Mouse (Mus musculus): ENCODE measurements around the gene Prpf31. TPM values are rescaled to one million over a fixed set of nuclear protein-coding genes. Genes with fewer than 3 reads are reported as not detected.

Gene Prpf31
- total RNA-seq (2023) = 65.7 TPM

DNA sequence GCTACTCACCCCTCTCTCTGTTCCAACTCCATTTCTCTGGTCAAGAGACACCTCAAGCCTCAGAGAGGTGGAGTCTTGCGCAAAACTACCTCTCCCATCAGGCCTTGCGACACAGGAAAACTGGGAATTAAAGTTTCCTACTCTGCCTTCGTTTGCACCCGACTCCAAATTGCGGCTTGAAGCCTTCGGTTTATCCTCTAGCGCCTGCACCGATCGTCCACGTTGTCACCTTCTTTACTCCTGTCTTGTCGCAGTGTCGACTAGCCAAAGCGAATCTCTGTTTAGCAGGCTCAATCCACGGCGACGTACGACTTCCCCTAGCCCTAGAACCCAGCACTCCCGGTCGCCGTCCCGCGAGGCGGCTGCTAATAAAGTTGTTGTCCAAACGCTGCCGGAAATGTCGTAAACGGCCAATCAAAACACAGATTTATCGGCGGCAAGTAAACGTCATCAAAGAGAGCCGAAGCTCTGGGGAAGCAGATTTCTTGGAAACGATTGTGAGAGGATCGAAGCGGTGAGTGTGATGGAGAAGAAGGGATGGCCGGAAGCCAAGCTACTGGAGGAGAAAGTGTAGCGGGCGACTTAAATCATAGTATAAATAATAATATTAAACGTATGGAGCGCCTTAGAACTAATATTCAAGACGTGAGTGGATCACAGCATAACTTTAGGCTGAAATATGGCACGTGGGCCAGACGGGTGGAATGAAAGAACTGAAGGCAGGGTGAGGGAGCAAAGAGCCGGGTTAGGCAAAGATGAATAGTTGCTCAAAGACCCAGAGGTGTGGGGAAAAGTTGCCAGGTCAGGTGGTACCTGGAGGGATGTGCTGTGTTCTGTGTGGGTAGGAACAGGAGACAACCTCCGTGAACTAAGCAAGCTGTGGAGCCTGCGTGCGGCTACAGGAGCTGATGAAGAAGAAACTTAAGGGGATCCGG, at the start of gene Prpf31, which contains the start of gene Tfpt:
TSS of gene Prpf31 (plus strand) at position 443 of the 935 bp plus-strand sequence.
TSS of gene Tfpt (minus strand) at position 387 of the 935 bp plus-strand sequence.

DNA sequence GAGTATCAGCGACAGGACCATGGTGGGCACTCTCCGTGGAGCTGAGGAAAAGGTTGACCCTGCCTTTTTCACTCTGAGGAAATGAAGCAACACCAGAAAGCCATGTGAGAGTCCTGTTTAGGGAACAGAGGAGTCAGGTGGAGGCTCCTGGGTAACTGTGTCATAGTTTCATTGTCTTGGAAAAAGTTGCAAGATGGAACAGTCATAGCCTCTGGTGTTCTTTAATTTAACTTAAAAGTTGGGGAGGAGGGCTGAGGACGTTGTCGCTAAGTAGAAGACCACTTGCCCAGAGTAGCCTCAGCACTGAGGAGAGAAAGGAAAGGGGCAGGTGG, 13.8 kb upstream of the Prpf31 start, which contains the start of gene Oscar:
TSS of gene Oscar (minus strand) at position 101 of the 332 bp plus-strand sequence.

DNA sequence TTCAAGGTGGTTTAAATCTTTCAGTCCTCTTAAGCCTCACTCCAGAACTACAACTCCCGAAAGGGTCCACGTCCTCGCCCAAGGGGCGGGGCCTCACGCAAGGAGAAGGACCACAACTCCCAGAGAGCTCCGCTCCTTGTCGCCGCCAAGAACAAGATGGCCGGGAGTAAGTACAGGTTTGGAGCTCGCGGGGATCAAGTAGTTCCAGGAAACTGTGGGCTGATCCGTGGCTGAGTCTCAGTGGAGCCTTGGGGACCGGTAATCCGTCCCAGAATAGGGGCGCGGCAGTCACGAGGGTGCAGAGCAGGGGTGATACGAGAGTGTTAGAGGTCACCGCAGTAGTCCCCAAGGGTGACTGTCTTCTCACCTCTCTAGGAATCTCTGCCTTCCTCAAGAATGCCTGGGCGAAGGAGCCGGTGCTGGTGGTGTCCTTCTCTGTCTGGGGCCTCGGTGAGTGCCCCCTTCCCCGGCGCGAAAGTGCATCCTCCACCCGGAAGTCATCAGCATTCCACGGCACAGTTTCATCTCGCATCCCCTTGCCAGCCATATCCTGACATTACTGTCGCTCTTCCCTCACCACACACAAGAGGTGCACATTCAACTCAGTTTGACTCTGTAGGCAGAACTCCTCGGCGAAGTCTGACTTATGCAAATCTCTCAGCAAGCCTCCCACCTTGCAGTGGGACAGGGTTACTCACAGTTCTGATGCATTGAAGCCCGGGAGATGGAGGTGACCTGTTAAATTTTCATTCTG, 12.4 kb upstream of the Prpf31 start, which contains the start of gene Ndufa3:
TSS of gene Ndufa3 (plus strand) at position 132 of the 754 bp plus-strand sequence.

DNA sequence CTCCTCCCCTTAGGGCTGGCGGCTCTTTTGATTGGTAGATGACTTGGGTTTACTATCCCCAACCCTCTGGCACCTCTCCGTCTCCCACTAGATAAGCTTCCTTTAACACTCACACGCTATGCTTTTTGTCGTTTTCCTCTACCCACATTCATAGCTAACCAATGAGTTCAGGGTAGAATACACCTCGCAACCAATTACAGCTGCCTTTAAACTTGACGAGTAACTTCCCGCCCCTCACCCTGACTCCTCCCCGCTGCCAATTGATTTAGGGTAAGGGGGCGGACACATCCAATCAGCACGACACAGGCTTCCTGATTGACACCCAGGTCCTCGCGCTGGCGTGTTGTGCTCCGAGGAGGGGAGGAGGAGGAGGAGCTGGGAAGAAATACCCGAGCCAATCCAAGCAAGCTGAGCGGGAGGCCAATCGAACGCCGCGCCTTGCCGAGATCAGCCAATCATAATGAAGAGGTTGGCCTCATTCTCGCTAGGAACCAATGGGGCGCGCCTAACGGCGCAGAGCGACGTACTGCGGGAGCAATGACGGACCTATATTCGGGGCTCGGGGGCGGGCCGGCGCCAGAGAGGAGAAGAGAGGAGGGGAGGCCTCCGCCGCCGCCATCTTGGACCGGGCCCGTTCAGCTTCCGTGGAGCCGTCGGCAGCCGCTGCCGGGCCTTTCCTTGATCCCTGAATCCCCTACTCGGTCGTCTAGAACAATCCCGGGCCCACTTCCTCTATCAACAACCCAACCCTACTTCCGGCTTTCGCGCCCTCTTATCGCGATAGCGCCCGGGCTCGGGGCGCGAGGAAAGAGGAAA, 15.1 kb downstream of the Prpf31 start, which contains the start of gene Cnot3:
TSS of gene Cnot3 (plus strand) at position 597 of the 816 bp plus-strand sequence.

DNA sequence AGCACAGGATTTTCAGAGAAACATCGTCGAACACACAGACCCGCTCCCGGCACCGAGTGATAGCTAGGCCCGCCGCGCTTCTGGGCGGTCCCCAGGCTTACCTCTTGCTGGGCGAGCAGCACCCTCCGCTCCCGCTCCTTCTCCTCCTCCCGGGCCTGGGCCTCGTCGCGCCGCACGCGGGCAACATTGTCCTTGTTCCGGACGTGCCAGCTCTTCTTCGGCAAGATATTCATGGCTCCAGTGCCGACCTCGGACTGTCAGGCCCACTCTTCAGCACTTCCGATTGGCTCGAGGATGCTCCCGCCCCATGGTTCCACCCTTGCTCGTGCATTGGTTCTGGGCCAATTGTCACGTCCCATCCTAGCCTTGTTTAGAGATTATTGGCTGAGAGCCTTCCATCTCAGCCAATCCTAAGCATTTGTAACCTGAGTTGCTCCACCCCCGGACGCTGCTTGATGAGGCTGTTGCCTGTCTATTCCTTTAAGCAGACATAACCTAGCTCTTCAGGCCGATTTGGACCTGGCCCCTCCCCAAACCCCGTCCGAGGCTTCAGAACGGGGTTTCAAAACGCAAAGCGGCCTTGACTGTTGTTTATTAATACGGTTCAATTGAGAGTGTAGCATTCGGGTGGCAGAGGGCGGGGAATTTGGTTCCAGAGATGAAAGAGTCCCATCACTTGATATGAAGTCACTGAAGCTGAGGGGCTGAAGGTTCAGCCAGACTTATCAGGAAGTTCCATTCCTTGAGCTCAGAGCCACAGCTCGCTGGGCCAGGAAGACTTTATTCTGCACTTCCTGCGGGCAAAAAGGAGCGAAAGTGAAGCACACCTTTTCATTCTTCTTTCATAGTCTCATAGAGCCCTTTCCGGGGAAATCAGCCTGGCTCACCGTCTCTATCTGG, 35.7 kb downstream of the Prpf31 start, which contains the start of gene Leng1:
TSS of gene Leng1 (minus strand) at position 626 of the 900 bp plus-strand sequence.

DNA sequence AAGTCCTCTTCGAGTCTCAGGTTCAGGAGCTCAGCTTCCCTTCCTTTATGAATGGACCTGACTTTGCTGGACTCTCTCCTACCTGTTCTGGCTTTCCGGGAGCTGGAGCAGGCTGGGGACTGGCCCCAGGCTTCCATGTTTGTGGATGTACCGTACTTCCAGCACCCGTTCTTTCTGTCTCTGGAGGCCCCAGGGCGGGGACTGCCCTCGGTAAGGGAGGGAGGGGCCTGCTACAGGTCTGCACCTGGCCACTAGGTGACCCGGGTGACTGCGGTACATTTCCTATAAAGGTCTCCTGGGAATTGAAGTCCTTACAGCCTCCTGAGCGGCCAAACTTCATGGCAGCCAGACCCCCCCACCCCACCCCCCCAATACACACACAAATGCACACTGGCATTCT, 47.6 kb downstream of the Prpf31 start, which contains the start of gene Tmc4:
TSS of gene Tmc4 (minus strand) at position 212 of the 400 bp plus-strand sequence.

Other genes starting within 250 kb of the Prpf31 start
- gene Cacng8, start 239.3 kb upstream of the Prpf31 start, total RNA-seq (2023) = 0.28 TPM
- gene Cacng6, start 205.8 kb upstream of the Prpf31 start, total RNA-seq (2023) = not detected
- gene Tarm1, start 127.4 kb upstream of the Prpf31 start, total RNA-seq (2023) = not detected
- gene Oscar, start 13.8 kb upstream of the Prpf31 start, total RNA-seq (2023) = not detected
- gene Ndufa3, start 12.6 kb upstream of the Prpf31 start, total RNA-seq (2023) = 342 TPM
- gene Tfpt, start 56 bp upstream of the Prpf31 start, total RNA-seq (2023) = 26.4 TPM
- 113 TPM for gene Cnot3, start 15.3 kb downstream of the Prpf31 start, total RNA-seq (2023)
- gene Leng1, start 35.9 kb downstream of the Prpf31 start, total RNA-seq (2023) = 11.7 TPM
- 10.1 TPM for gene Tmc4, start 47.6 kb downstream of the Prpf31 start, total RNA-seq (2023)
- gene Tsen34, start 62.9 kb downstream of the Prpf31 start, total RNA-seq (2023) = 19.7 TPM
- gene Mboat7, start 63.5 kb downstream of the Prpf31 start, total RNA-seq (2023) = 59.5 TPM
- 2,799 TPM for gene Rps9, start 74.0 kb downstream of the Prpf31 start, total RNA-seq (2023)
- 3.2 TPM for gene Pirb, start 90.4 kb downstream of the Prpf31 start, total RNA-seq (2023)
- 0.86 TPM for gene Gm15448, start 195.7 kb downstream of the Prpf31 start, total RNA-seq (2023)
- 1.1 TPM for gene Pira2, start 215.1 kb downstream of the Prpf31 start, total RNA-seq (2023)

Measured in CD8-positive naive resting alpha-beta T cell, adult 57 days (primary cell).